Mouse (Mus musculus) CH12.LX (cell line): Measurements from ENCODE around the gene Nek9. TPM values are rescaled to one million over a fixed set of nuclear protein-coding genes. Genes with fewer than 3 reads are reported as not detected.

ENCODE experiments used
- DNase-seq: peaks from one replicate; pipeline ENCODE4 v3.0.0-alpha.2; 2013; ENCODE audit errors: extremely low read depth
- H3K27ac ChIP-seq: 2 replicates; pipeline ENCODE4 v1.5.1; 2012; ENCODE audit warnings: low read depth, mild to moderate bottlenecking, control low read depth, moderate library complexity; ENCODE audit not compliant: insufficient read depth
- H3K27me3 ChIP-seq: replicated peaks from 2 replicates; pipeline ENCODE3; 2012; ENCODE audit warnings: inconsistent platforms
- H3K36me3 ChIP-seq, 2 experiments: replicated peaks in 1 of 2; 2 replicates each; pipeline versions ENCODE3 to v1.6.1; 2012; ENCODE audit warnings: inconsistent platforms in 1 of 2, low read length in 1 of 2, mild to moderate bottlenecking in 1 of 2, mixed read lengths in 1 of 2, moderate library complexity in 1 of 2; ENCODE audit not compliant: control insufficient read depth in 1 of 2, insufficient read depth in 1 of 2
- H3K4me1 ChIP-seq, 2 experiments: 2 replicates each; pipeline ENCODE4 v1.6.1; 2012; ENCODE audit warnings: inconsistent platforms in 1 of 2, moderate library complexity in 1 of 2; ENCODE audit not compliant: insufficient read depth in 2 of 2, control insufficient read depth in 1 of 2
- H3K4me2 ChIP-seq: 2 replicates; pipeline ENCODE4 v1.6.1; 2012; ENCODE audit warnings: low read depth, mild to moderate bottlenecking, control low read depth; ENCODE audit not compliant: poor library complexity, insufficient read depth, severe bottlenecking
- H3K4me3 ChIP-seq, 3 experiments: fragments of 150-350 bp in 1 of 3; sonication (generic) in 1 of 3; replicated peaks in 1 of 3; 2 replicates each; pipeline versions ENCODE3 to v1.5.1; 2011 to 2012; ENCODE audit warnings: low read depth in 2 of 3, low read length in 2 of 3, mild to moderate bottlenecking in 2 of 3, moderate library complexity in 2 of 3, control low read depth in 1 of 3, improper control_type of control experiment in 1 of 3, inconsistent platforms in 1 of 3, mixed read lengths in 1 of 3; ENCODE audit not compliant: poor library complexity in 1 of 3
- H3K79me2 ChIP-seq: replicated peaks from 2 replicates; pipeline ENCODE4 v1.6.1; 2012; ENCODE audit warnings: mild to moderate bottlenecking, moderate library complexity; ENCODE audit not compliant: control insufficient read depth, poor library complexity, insufficient read depth, severe bottlenecking; ENCODE audit errors: extremely low read depth
- H3K9ac ChIP-seq: 2 replicates; pipeline ENCODE4 v1.6.1; 2012; ENCODE audit warnings: low read depth, mild to moderate bottlenecking, control low read depth, moderate library complexity; ENCODE audit not compliant: insufficient read depth
- H3K9me3 ChIP-seq: replicated peaks from 2 replicates; pipeline ENCODE3; 2012; ENCODE audit warnings: low read length, inconsistent platforms, mixed read lengths
- E2F4 ChIP-seq: IDR thresholded peaks from 2 replicates; pipeline ENCODE4 v1.6.1; 2011; ENCODE audit warnings: low read depth, low read length, improper control_type of control experiment; ENCODE audit not compliant: insufficient replicate concordance
- ELF1 ChIP-seq: IDR thresholded peaks from 2 replicates; pipeline ENCODE4 v1.6.1; 2014; ENCODE audit warnings: low read depth, mild to moderate bottlenecking, inconsistent platforms, low read length, improper control_type of control experiment
- EP300 ChIP-seq: IDR thresholded peaks from 2 replicates; pipeline ENCODE4 v1.6.1; 2011; ENCODE audit warnings: low read length, improper control_type of control experiment
- ETS1 ChIP-seq: conservative IDR thresholded peaks from 2 replicates; pipeline ENCODE4 v1.6.1; 2012; ENCODE audit warnings: low read depth, mild to moderate bottlenecking, inconsistent platforms, low read length, improper control_type of control experiment, moderate library complexity
- IRF4 ChIP-seq: IDR thresholded peaks from 2 replicates; pipeline ENCODE4 v1.6.1; 2014; ENCODE audit warnings: low read depth, mild to moderate bottlenecking, inconsistent platforms, low read length, improper control_type of control experiment
- JUN ChIP-seq: IDR thresholded peaks from 2 replicates; pipeline ENCODE4 v1.6.1; 2011; ENCODE audit warnings: low read depth, mild to moderate bottlenecking, low read length, improper control_type of control experiment, moderate library complexity; ENCODE audit not compliant: insufficient read depth
- KAT2A ChIP-seq: IDR thresholded peaks from 2 replicates; pipeline ENCODE4 v1.6.1; 2012; ENCODE audit warnings: low read length, improper control_type of control experiment, inconsistent platforms; ENCODE audit not compliant: insufficient replicate concordance
- MAFK ChIP-seq: IDR thresholded peaks from 2 replicates; pipeline ENCODE4 v1.6.1; 2011; ENCODE audit warnings: low read length, improper control_type of control experiment; ENCODE audit not compliant: insufficient replicate concordance
- MEF2A ChIP-seq: IDR thresholded peaks from 2 replicates; pipeline ENCODE4 v1.6.1; 2014; ENCODE audit warnings: low read depth, mild to moderate bottlenecking, inconsistent platforms, low read length, improper control_type of control experiment, borderline replicate concordance
- MYC ChIP-seq: IDR thresholded peaks from 2 replicates; pipeline ENCODE4 v1.6.1; 2011; ENCODE audit warnings: low read depth, mild to moderate bottlenecking, improper control_type of control experiment, low read length
- NELFE ChIP-seq: IDR thresholded peaks from 2 replicates; pipeline ENCODE4 v1.6.1; 2011; ENCODE audit warnings: low read depth, low read length, improper control_type of control experiment
- NRF1 ChIP-seq: IDR thresholded peaks from 2 replicates; pipeline ENCODE4 v1.6.1; 2014; ENCODE audit warnings: low read depth, mild to moderate bottlenecking, inconsistent platforms, low read length, improper control_type of control experiment, moderate library complexity
- PAX5 ChIP-seq: IDR thresholded peaks from 2 replicates; pipeline ENCODE4 v1.6.1; 2012; ENCODE audit warnings: low read length, inconsistent platforms, mixed read lengths
- POLR2A ChIP-seq: IDR thresholded peaks from 2 replicates; pipeline ENCODE4 v1.6.1; 2011; ENCODE audit warnings: low read depth, mild to moderate bottlenecking, improper control_type of control experiment, low read length
- POLR2AphosphoS2 ChIP-seq: IDR thresholded peaks from 2 replicates; pipeline ENCODE4 v1.6.1; 2011; ENCODE audit warnings: low read depth, low read length, improper control_type of control experiment
- SIN3A ChIP-seq: IDR thresholded peaks from 2 replicates; pipeline ENCODE4 v1.6.1; 2012; ENCODE audit warnings: low read length, improper control_type of control experiment, inconsistent platforms
- UBTF ChIP-seq: IDR thresholded peaks from 2 replicates; pipeline ENCODE4 v1.6.1; 2012; ENCODE audit warnings: low read depth, mild to moderate bottlenecking, inconsistent platforms, low read length, improper control_type of control experiment, moderate library complexity
- USF2 ChIP-seq: conservative IDR thresholded peaks from 2 replicates; pipeline ENCODE4 v1.6.1; 2011; ENCODE audit warnings: low read depth, low read length, improper control_type of control experiment
- ZC3H11A ChIP-seq: IDR thresholded peaks from 2 replicates; pipeline ENCODE4 v1.6.1; 2012; ENCODE audit warnings: low read depth, mild to moderate bottlenecking, inconsistent platforms, low read length, improper control_type of control experiment
- ZKSCAN1 ChIP-seq: IDR thresholded peaks from 2 replicates; pipeline ENCODE4 v1.6.1; 2012; ENCODE audit warnings: low read depth, inconsistent platforms, low read length, improper control_type of control experiment, borderline replicate concordance
- ZMIZ1 ChIP-seq: IDR thresholded peaks from 2 replicates; pipeline ENCODE4 v1.6.1; 2012; ENCODE audit warnings: low read depth, mild to moderate bottlenecking, inconsistent platforms, low read length, improper control_type of control experiment
- ZNF384 ChIP-seq: IDR thresholded peaks from 2 replicates; pipeline ENCODE4 v1.6.1; 2012; ENCODE audit warnings: low read depth, low read length, improper control_type of control experiment, inconsistent platforms
- dilution Hi-C: fragments of 300-500 bp; cut with MboI; formaldehyde crosslinking; loops from 2 replicates; pipeline ENCODE4 v1.14.3; 2020; ENCODE audit warnings: low sequenced_read_pairs; ENCODE audit not compliant: extremely low pct_unique_long_range_greater_than_20kb, extremely low pct_ligation_motif_present
- in situ Hi-C: fragments of 300-500 bp; cut with MboI; formaldehyde crosslinking; loops from 3 replicates; pipeline ENCODE4 v1.14.3; 2019; ENCODE audit warnings: low sequenced_read_pairs, low pct_ligation_motif_present, low pct_unique_long_range_greater_than_20kb, mixed read lengths
- polyA plus RNA-seq: library from polyadenylated mRNA; unstranded; fragments of >175 nt; gene quantifications from 2 replicates; pipeline ENCODE4 v1.2.1, GENCODE M21; 2012; ENCODE audit warnings: low read depth; ENCODE audit not compliant: insufficient read length
- total RNA-seq, 2 experiments: library from RNA; depleted of rRNA; stranded (reverse); fragments of 300-350 nt in 1 of 2; fragments of >200 nt in 1 of 2; gene quantifications; 2 replicates each; pipeline ENCODE4 v1.2.3; 2012 to 2014

Gene Nek9
- total and polyA plus RNA-seq, 3 experiments = 15.6 to 30.9 (median 27.4) TPM

- Histone ChIP-seq H3K9ac (peak overlapping the region; percentile 75), H3K27me3 (no peaks in the 10 kb centered on the region), H3K9me3 (no peaks in the 10 kb centered on the region), H3K4me2 (peak overlapping the region; percentile 65), H3K4me1 (peaks cover 2 to 28% of the 10 kb centered on the region in 2 experiments; a peak in 2 of 4 replicates), H3K79me2 (no peaks in the 10 kb centered on the region), H3K36me3 (peaks cover 4 to 28% of the 10 kb centered on the region in 2 experiments), H3K4me3 (peak overlapping the region; percentile 63 to 79 (median 78)), H3K27ac (peak overlapping the region; percentile 27; the same call in 1 of the 2 replicates)
- in situ Hi-C loops (no loop called here), dilution Hi-C loops (no loop called here)
- no peak for DNase-seq
- TF ChIP-seq USF2 (no peak), SIN3A (no peak), MYC (no peak), NELFE (no peak), E2F4 (no peak), MAFK (no peak), JUN (no peak)
Observed at GRCm38 (mm10) chr12:85279396-85280080, 59.6 kb downstream of the Nek9 start.

GRCm38 (mm10) chr12:85278919-85279318 lies 60.2 kb downstream of the Nek9 start:
- H3K9ac ChIP-seq = no peak overlapping the region
- dilution Hi-C loops (no loop called here), in situ Hi-C loops (no loop called here)
- TF ChIP-seq JUN (no peak), NELFE (no peak), KAT2A (no peak), POLR2A (no peak), ZNF384 (no peak), MYC (no peak), NRF1 (no peak), EP300 (no peak), ZKSCAN1 (no peak), PAX5 (no peak), ZC3H11A (no peak), UBTF (no peak), ETS1 (no peak), ZMIZ1 (no peak), POLR2AphosphoS2 (no peak), ELF1 (no peak), MEF2A (no peak), IRF4 (no peak)
- peaks cover 2 to 25% of the 10 kb centered on the region in 2 experiments; a peak in 2 of 4 replicates for H3K4me1 ChIP-seq
- H3K79me2 ChIP-seq = no peaks in the 10 kb centered on the region
- no peak for DNase-seq
- peaks cover 4 to 28% of the 10 kb centered on the region in 2 experiments for H3K36me3 ChIP-seq
- no peaks in the 10 kb centered on the region for H3K27me3 ChIP-seq
- no peaks in the 10 kb centered on the region for H3K9me3 ChIP-seq
- H3K27ac ChIP-seq = no peak overlapping the region
- H3K4me3 ChIP-seq = no peak overlapping the region
- H3K4me2 ChIP-seq = no peak overlapping the region
